Mouse (Mus musculus): ENCODE results near the gene Lcor.

The Lcor gene

DNA sequence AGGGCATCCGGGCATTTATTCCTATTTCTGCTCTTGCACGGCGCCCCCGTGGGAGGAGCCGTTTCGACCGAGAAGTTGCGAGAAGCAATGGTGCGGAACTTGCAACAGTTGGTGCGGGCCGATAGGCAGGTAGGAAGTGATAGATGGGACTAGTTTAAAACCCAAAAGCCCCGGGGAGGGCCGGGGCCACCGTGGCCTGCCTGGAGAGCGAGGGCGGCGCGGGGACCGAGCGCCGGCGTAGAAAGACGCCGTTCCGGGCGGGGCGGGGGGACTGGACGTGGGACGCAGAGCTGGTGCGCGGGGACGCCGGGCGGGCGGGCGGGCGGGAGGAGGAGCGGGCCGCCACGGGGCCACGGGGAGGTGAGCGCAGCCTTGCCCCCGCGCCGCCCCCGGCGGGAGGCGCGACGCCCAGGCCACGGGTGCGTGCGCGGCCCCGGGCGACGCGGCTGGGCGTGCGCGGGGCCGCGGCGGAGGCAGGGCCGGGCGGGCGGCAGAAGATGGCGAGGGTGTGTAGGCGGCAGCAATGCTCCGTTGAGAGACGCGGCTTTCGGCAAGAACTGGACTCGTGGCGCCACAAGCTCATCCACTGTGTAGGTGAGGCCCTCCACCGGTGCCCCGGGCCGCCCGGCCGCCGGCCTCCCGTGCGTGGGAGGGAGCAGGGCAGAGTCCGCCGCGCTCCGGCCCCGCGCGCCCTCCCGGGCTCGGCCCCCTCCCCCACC, at the start of gene Lcor:
TSS of gene Lcor (plus strand) at position 448 of the 719 bp plus-strand sequence.
- DNase-seq (ENCODE audit: low read depth, low spot score) = peak; percentile 83

- no peak for DNase-seq (ENCODE audit: low read depth, low spot score)
These were observed 47.1 kb upstream of the Lcor start for GRCm38 (mm10) chr19:41435366-41435765.

DNA sequence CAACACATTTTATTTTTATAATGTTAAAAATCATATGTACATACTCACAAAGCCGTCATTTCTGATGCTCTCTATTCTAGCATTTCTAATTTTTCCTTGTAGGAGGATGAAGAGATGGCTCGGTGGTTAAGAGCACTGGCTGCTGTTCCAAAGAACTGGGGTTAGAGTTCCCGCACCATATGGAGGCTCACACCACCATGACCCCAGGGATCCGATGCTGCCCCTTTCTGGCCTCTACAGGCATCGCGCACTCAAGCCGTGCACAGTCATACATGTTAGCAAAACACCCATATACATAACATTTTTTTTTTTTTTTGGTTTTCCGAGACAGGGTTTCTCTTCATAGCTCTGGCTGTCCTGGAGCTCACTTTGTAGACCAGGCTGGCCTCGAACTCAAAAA, 46.0 kb upstream of the Lcor start:
- DNase-seq (ENCODE audit: low read depth, low spot score) = no peak

GRCm38 (mm10) chr19:41438953-41439352, 43.5 kb upstream of the Lcor start:
- DNase-seq (ENCODE audit: low read depth, low spot score) = no peak

DNA sequence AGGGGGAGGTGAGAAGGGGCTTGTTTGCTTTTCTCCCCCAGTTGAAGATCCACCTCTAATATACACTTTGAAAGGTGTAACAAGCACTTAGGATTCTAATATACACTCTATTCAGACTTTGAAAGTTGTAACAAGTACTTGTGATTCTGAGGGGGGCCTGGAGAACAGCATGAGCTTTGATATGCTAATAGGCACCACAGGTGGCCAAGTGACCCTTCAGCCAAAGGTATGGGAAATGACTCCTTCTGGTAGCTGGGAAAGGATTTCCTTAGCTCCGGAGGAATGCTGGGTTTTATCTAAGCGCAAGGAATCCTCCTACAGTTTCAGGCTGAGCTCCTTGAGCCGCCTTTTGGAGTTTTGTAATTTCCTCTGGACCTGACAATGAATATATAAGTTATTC, 41.0 kb upstream of the Lcor start:
- DNase-seq (ENCODE audit: low read depth, low spot score) = peak; percentile 93

DNA sequence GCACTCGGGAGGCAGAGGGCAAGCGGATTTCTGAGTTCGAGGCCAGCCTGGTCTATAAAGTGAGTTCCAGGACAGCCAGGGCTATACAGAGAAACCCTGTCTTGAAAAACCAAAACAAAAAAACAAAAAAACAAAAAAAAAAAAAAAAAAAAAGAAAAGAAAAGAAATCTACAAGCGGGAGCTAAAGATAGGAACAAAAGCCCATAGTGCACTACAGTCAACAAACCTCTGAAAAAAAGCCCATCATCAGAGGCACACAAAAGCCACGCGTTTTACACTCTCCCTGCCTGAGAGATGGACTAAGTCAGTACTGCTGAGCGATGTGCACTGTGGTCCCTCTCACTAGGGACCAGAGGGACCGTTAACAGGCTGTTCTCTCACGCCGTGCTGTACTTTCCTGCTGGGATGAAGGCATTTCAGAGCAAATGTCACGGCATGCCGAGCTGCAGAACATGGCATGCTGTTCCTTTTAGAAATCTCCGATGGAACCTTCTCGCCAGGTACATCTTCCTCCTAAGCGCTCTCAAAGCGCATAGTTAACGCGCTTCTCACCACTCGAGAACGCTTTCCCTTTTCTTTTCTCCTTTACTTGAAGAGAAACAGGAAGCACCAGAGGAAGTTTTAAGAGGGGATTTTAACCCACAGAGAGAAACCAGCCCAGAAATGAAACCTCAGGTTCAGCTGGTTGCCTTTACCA, 40.4 kb upstream of the Lcor start:
- no peak for DNase-seq (ENCODE audit: low read depth, low spot score)

DNA sequence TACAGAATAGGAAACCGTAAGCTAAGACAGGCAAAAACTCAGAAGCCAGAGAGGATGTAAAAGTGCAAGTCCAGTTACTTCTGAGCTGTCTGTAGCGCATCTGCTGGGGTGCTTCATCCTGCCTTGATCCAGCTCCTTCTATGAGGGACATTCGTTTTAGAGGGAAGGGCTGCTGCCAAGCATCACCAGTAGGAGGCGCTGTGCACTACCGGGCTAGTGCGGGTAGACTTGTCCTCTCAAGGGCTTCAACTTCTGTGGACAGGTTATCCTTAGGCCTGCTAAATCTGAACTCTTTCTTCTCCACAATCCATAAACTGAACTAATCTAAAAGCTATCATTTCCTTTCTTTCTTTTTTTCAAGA, 39.8 kb upstream of the Lcor start:
- peak; percentile 85 for DNase-seq (ENCODE audit: low read depth, low spot score)

DNA sequence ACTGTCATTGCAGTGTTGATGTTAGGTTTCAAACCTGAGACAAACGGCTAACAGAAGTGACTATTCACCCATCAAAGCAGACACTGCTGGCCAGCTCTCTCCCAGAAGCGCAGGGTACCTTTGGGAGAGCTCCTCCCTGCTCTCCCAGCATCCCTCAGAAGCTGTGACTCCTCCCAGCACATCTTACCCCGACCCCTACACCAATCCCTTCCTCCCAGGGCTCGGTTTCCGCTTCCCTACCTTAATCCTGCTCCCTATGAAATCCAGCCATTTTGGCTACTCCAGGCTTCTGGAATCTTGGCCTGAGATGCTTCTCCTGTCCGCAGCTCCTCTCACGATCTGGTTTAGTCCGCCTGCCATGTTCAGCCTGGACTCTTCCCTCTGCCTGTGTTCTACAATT, 37.9 kb upstream of the Lcor start:
- peak; percentile 83 for DNase-seq (ENCODE audit: low read depth, low spot score)

GRCm38 (mm10) chr19:41445013-41445610, 37.3 kb upstream of the Lcor start:
- DNase-seq (ENCODE audit: low read depth, low spot score) = no peak

DNA sequence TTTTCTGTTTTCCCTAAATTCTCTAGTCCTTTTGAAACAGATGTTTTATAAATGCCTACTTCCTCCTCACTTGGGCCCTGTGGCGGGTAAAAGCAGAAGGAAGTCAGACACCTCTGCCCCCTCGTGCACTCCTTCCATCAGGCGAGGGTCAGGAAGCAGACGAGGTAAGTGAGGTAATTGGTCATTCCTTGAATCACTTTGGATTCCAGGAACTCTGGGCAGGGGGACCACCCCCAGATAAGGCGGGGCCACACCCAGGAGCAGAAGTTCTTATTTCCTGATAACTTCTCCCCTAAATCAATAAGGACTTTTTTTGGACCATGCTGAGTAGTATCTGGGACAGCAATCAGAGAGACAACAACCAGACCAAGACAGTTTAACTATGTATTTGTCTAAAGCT, 36.7 kb upstream of the Lcor start:
- DNase-seq (ENCODE audit: low read depth, low spot score) = no peak

- DNase-seq (ENCODE audit: low read depth, low spot score) = no peak
These were observed 35.3 kb upstream of the Lcor start for GRCm38 (mm10) chr19:41447166-41447565.

DNA sequence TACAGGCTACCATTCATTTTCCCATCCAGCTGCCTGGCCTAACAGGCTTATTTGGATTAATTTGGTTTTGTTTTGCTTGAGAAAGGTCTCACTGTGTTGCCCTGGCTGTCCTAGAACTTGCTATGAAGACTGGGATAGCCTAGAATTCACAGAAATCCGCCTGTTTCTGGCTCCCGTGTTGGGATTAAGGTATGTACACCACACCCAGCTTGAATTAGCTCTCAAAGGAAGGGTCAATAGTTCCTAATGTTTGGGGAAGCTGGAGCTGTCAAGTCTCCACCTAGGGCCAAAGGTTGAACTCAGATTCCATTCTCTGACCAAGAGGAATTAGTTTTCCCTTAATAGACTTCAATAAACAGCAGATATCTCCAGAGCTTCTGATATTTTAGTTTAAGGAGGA, 34.7 kb upstream of the Lcor start:
- peak; percentile 66 for DNase-seq (ENCODE audit: low read depth, low spot score)

DNA sequence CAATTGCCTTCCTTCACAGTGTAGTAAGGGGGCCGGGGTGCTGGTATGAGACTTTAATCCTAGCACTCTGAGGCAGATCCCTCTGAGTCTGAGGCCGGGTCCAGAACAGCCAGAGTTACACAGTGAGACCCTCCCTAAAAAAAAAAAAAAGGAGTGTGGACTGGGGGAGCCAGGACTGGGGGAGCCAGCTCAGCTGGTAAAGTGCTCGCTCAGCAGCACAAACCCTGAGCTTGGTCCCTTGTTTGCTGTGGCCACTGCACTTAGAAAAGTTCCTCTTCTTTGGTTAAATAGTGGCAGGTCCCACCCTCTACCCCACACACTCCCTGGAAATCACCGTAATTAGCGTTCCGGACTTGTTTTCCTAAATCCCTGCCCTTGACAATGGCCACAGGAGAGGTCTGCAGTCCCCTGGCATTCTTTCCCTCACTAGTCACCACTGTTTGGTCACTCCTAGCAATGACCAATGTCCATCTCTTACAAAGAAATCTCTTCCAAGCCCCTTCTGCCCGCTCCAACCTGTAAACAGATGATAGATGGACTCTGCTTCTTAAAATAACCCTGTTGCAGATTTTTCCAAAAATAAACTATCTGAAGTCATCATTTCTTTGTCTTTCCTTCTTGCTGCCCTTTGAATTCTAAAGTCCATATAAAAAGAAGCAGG, 32.9 kb upstream of the Lcor start:
- DNase-seq (ENCODE audit: low read depth, low spot score) = no peak

- DNase-seq (ENCODE audit: low read depth, low spot score) = peak; percentile 81
These were observed 30.3 kb upstream of the Lcor start for GRCm38 (mm10) chr19:41452166-41452565.

DNA sequence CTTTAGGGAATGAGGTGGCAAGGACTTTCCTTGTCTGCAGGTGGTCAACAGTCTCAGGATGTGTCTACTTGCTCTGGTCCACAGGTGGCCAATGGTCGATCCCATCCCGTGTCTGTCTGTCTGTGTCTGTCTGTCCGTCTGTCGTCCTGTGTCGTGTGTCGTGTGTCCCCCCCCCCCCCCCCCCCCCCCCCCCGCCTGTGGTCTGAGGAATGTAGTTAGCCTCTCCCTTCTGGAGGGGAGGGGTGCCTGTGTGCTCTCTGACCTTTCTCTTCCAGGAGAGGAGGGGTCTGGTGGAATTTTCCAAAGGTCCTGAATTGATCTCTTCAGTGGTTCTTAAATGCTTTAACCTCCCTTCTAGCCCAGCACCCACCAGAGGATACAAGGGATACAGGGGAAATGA, 27.8 kb upstream of the Lcor start:
- DNase-seq (ENCODE audit: low read depth, low spot score) = peak; percentile 69

DNA sequence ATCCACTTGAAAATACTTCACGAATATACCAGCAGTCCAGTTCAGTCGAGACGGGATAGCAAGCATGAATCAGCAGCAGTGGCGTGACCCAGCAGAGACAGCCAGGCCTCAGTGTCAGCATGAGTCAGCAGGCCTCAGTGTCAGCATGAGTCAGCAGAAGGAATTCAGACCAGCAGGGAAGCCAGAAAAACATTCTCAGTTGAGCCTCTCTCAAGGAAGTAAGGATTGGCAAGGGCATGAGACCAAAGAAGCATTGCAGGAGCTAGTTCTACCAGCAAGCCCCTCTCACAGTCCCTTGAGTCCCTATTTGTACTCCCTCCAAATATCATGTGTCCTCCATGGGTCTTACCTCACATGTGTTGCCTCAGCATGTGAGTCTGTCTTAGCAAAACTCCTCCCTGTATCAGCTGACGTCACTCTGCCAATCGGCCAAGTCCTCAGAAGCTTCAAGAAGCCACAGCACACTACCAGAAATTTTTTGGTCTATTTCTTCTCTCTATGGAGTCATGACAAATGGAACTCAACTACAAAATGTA, 27.3 kb upstream of the Lcor start:
- DNase-seq (ENCODE audit: low read depth, low spot score) = peak; percentile 92

GRCm38 (mm10) chr19:41457181-41457580, 25.3 kb upstream of the Lcor start:
- peak; percentile 55 for DNase-seq (ENCODE audit: low read depth, low spot score)

- no peak for DNase-seq (ENCODE audit: low read depth, low spot score)
These were observed 20.2 kb upstream of the Lcor start for GRCm38 (mm10) chr19:41462166-41462735.

- no peak for DNase-seq (ENCODE audit: low read depth, low spot score)
These were observed 18.6 kb upstream of the Lcor start for GRCm38 (mm10) chr19:41463841-41464240.

DNA sequence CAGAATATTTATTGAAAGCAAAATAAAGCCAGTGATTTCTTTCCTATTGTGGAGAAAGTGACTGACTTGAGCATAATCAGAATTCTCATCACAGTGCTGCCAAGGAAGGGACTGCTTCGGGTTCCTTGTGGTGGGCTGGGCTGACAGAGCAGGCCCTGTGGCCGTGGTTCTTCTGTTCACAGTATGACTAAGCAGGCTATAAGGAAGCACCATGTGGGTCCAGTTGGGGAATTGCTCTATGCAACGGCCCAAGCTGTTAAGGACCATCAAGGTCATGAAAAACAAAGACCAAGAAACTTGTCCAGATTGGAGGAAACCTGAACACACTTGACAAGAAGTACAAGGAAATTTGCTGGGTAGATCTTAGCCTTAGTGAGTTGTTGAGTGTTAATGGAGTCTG, 16.0 kb upstream of the Lcor start:
- DNase-seq (ENCODE audit: low read depth, low spot score) = peak; percentile 50

DNA sequence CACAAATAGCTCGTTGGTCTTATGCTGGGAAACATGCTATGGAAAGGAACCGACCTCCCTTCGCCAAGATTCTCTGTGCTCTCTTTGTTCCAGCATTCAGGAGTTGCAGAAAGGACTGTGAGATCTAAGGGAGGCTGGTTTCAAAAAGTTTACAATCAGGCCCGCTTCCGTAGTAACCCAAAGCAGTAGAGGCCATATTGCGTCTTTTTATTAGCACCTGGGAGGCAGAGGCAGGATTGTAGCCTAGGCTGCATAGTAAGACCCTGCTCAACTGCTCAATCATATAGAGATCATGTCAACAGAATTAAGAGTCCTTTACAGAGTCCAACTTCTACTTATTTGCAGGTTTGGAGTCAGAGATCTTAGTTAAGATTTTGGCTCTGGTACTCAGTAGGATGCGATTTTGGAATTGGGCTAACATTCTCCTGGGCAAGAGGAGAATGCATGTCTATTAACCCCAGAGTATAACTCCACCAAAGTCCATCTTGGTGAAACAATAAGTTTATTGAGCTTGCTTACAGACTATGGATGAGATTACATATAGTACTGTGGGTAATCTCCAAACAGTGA, 8.8 kb upstream of the Lcor start:
- no peak for DNase-seq (ENCODE audit: low read depth, low spot score)

Data from ZHBTc4 (cell line).